Mouse (Mus musculus) forebrain, postnatal 0 days (tissue): ENCODE measurements at regions not wholly inside any gene's neighbourhood (a gene's known extent, or its start where the extent isn't known, plus 50 kb on each side); places are given as distances from the start of the nearest gene placed in this dataset.

Source experiments
- ATAC-seq: fragments of 200-750 bp; cut with Nextera tagmentation; 2 replicates; pipeline ENCODE4 v1.8.0; 2017; ENCODE audit warnings: mild to moderate bottlenecking, moderate library complexity
- DNase-seq: peaks from one replicate; pipeline ENCODE4 v3.0.0-alpha.2; 2015
- H3K27ac ChIP-seq: fragments of 300-500 bp; sonication (generic); 2 replicates; pipeline ENCODE4 v1.5.1; 2014; ENCODE audit warnings: low read depth, mild to moderate bottlenecking, antibody characterized with exemption, low read length, moderate library complexity, mixed read lengths
- H3K27me3 ChIP-seq: fragments of 300-500 bp; sonication (generic); 2 replicates; pipeline ENCODE4 v1.6.1; 2014; ENCODE audit warnings: mild to moderate bottlenecking, low read length, mixed read lengths; ENCODE audit not compliant: insufficient read depth
- H3K36me3 ChIP-seq: fragments of 300-500 bp; sonication (generic); 2 replicates; pipeline ENCODE4 v1.6.1; 2014; ENCODE audit warnings: mild to moderate bottlenecking, moderate library complexity; ENCODE audit not compliant: insufficient read depth
- H3K4me1 ChIP-seq: fragments of 300-500 bp; sonication (generic); 2 replicates; pipeline ENCODE4 v1.6.1; 2014; ENCODE audit warnings: antibody characterized with exemption; ENCODE audit not compliant: insufficient read depth
- H3K4me2 ChIP-seq: fragments of 300-500 bp; sonication (generic); 2 replicates; pipeline ENCODE4 v1.6.1; 2014; ENCODE audit warnings: low read depth, mild to moderate bottlenecking, moderate library complexity
- H3K4me3 ChIP-seq: fragments of 300-500 bp; sonication (generic); 2 replicates; pipeline ENCODE4 v1.5.1; 2014; ENCODE audit warnings: low read depth, low read length, mixed read lengths
- H3K9ac ChIP-seq: fragments of 300-500 bp; sonication (generic); 2 replicates; pipeline ENCODE4 v1.6.1; 2014; ENCODE audit warnings: mild to moderate bottlenecking
- H3K9me3 ChIP-seq: fragments of 300-500 bp; sonication (generic); 2 replicates; pipeline ENCODE4 v1.6.1; 2016; ENCODE audit warnings: low read length
- CTCF ChIP-seq: sonication (generic); IDR thresholded peaks from 2 replicates; pipeline ENCODE4 v1.5.1; 2016; ENCODE audit warnings: antibody characterized with exemption, control low read depth, low read depth
- WGBS: fragments of 180-500 bp; shearing (Covaris S2); extraction: QIAGEN DNeasy Blood & Tissue Kit; methylation state at CpG from one replicate; pipeline ENCODE4 v1.1.7; 2014; 5-methylcytosine and 5-hydroxymethylcytosine counted together

- no peak for DNase-seq
- Histone ChIP-seq H3K27me3 (no peaks in the 10 kb centered on the region), H3K36me3 (no peaks in the 10 kb centered on the region), H3K4me2 (no peak overlapping the region), H3K9me3 (no peaks in the 10 kb centered on the region), H3K9ac (no peak overlapping the region), H3K4me1 (no peaks in the 10 kb centered on the region), H3K27ac (no peak overlapping the region), H3K4me3 (no peak overlapping the region)
- no peak for ATAC-seq
- TF ChIP-seq CTCF: no peak
- 90% methylated on average over 4 of the region's 4 CpGs for WGBS
Observed at GRCm38 (mm10) chr5:47426040-47426439, 556.9 kb upstream of the Slit2 start.

- no peaks in the 10 kb centered on the region for H3K27me3 ChIP-seq
- no peak for ATAC-seq
- WGBS: 60% methylated on average over 6 of the region's 6 CpGs
- no peak overlapping the region for H3K27ac ChIP-seq
- TF ChIP-seq CTCF: no peak
- no peak overlapping the region for H3K4me2 ChIP-seq
- H3K9me3 ChIP-seq: no peaks in the 10 kb centered on the region
- no peaks in the 10 kb centered on the region for H3K4me1 ChIP-seq
- no peak overlapping the region for H3K4me3 ChIP-seq
- DNase-seq: no peak
- H3K36me3 ChIP-seq: no peaks in the 10 kb centered on the region
- no peak overlapping the region for H3K9ac ChIP-seq
Observed at GRCm38 (mm10) chr5:47426467-47426866, 556.5 kb upstream of the Slit2 start.

- no peaks in the 10 kb centered on the region for H3K4me1 ChIP-seq
- no peaks in the 10 kb centered on the region for H3K27me3 ChIP-seq
- no peak overlapping the region for H3K4me2 ChIP-seq
- no peak overlapping the region for H3K27ac ChIP-seq
- WGBS: 85% methylated on average over 10 of the region's 10 CpGs
- ATAC-seq (no peak), DNase-seq (no peak)
- TF ChIP-seq CTCF: no peak
- H3K36me3 ChIP-seq: no peaks in the 10 kb centered on the region
- no peak overlapping the region for H3K4me3 ChIP-seq
- no peaks in the 10 kb centered on the region for H3K9me3 ChIP-seq
- no peak overlapping the region for H3K9ac ChIP-seq
Observed at GRCm38 (mm10) chr5:47429217-47430172, 553.4 kb upstream of the Slit2 start.

GRCm38 (mm10) chr5:47431599-47432328 is 551.2 kb upstream of the Slit2 start:
- ATAC-seq (no peak), DNase-seq (no peak)
- H3K27me3 ChIP-seq: no peaks in the 10 kb centered on the region
- no peak overlapping the region for H3K9ac ChIP-seq
- no peak overlapping the region for H3K4me2 ChIP-seq
- TF ChIP-seq CTCF: no peak
- WGBS: 42% methylated on average over 5 of the region's 5 CpGs
- H3K36me3 ChIP-seq: no peaks in the 10 kb centered on the region
- H3K4me1 ChIP-seq: no peaks in the 10 kb centered on the region
- no peaks in the 10 kb centered on the region for H3K9me3 ChIP-seq
- no peak overlapping the region for H3K4me3 ChIP-seq
- no peak overlapping the region for H3K27ac ChIP-seq

- TF ChIP-seq CTCF: no peak
- WGBS: 76% methylated on average over 3 of the region's 3 CpGs
- DNase-seq (no peak), ATAC-seq (no peak)
- H3K9ac ChIP-seq: no peak overlapping the region
- H3K4me1 ChIP-seq: no peaks in the 10 kb centered on the region
- H3K27ac ChIP-seq: no peak overlapping the region
- no peak overlapping the region for H3K4me2 ChIP-seq
- no peak overlapping the region for H3K4me3 ChIP-seq
- no peaks in the 10 kb centered on the region for H3K27me3 ChIP-seq
- H3K9me3 ChIP-seq: no peaks in the 10 kb centered on the region
- no peaks in the 10 kb centered on the region for H3K36me3 ChIP-seq
Observed at GRCm38 (mm10) chr5:47436455-47436854, 546.5 kb upstream of the Slit2 start.

GRCm38 (mm10) chr5:47446305-47447028 is 536.5 kb upstream of the Slit2 start:
- TF ChIP-seq CTCF: no peak
- DNase-seq (peak; percentile 7), ATAC-seq (no peak)
- Histone ChIP-seq H3K27ac (no peak overlapping the region), H3K9me3 (no peaks in the 10 kb centered on the region), H3K9ac (no peak overlapping the region), H3K4me3 (no peak overlapping the region), H3K27me3 (no peaks in the 10 kb centered on the region), H3K4me1 (no peaks in the 10 kb centered on the region), H3K4me2 (no peak overlapping the region), H3K36me3 (no peaks in the 10 kb centered on the region)
- WGBS: 62% methylated on average over 5 of the region's 5 CpGs

GRCm38 (mm10) chr5:47464848-47465247 is 518.1 kb upstream of the Slit2 start:
- ATAC-seq: no peak
- Histone ChIP-seq H3K27ac (no peak overlapping the region), H3K36me3 (no peaks in the 10 kb centered on the region), H3K4me1 (no peaks in the 10 kb centered on the region), H3K4me2 (no peak overlapping the region), H3K27me3 (no peaks in the 10 kb centered on the region), H3K9ac (no peak overlapping the region), H3K9me3 (no peaks in the 10 kb centered on the region), H3K4me3 (no peak overlapping the region)
- no peak for DNase-seq
- 88% methylated on average over 4 of the region's 4 CpGs for WGBS
- TF ChIP-seq CTCF: no peak
